Mouse (Mus musculus): Measurements from ENCODE around the gene Bet1l.
A peak's percentile ranks its signal among the peaks of the same experiment; 100 is the strongest.

- TF ChIP-seq CTCF (IDR thresholded peaks at IDR 0.05; ENCODE audit: borderline replicate concordance, insufficient read depth, low read length) (no peak), POLR2A (IDR thresholded peaks at IDR 0.05; ENCODE audit: low read depth, low read length) (peak; percentile 88)
Measured at GRCm38 (mm10) chr7:140881696-140882468, 24.5 kb upstream of the Bet1l start, which contains the start of the genes Psmd13 and Sirt3.

Measured in embryonic fibroblast, embryonic 13.5 days (primary cell).